Mouse (Mus musculus) ES-Bruce4 (cell line): ENCODE measurements around the gene Akain1. TPM values are rescaled to one million over a fixed set of nuclear protein-coding genes. Genes with fewer than 3 reads are reported as not detected.
A peak's percentile ranks its signal among the peaks of the same experiment; 100 is the strongest.

ENCODE experiments used
- H3K27ac ChIP-seq: 2 replicates; pipeline ENCODE4 v1.5.1; 2012; ENCODE audit warnings: low read length, inconsistent platforms; ENCODE audit not compliant: insufficient read depth
- H3K27me3 ChIP-seq: 2 replicates; pipeline ENCODE4 v1.6.1; 2012; ENCODE audit warnings: mild to moderate bottlenecking, low read length, inconsistent platforms; ENCODE audit not compliant: control insufficient read depth, poor library complexity, insufficient read depth, severe bottlenecking
- H3K36me3 ChIP-seq: 2 replicates; pipeline ENCODE4 v1.6.1; 2012; ENCODE audit warnings: inconsistent platforms, mild to moderate bottlenecking, low read length, moderate library complexity; ENCODE audit not compliant: control insufficient read depth, poor library complexity, insufficient read depth, severe bottlenecking
- H3K4me1 ChIP-seq: one replicate; pipeline ENCODE4 v1.8.1; 2011; ENCODE audit warnings: low read length; ENCODE audit not compliant: control insufficient read depth, insufficient read depth
- H3K4me3 ChIP-seq: 2 replicates; pipeline ENCODE4 v1.5.1; 2011; ENCODE audit warnings: low read depth, mild to moderate bottlenecking, low read length
- H3K9ac ChIP-seq: 2 replicates; pipeline ENCODE4 v1.6.1; 2012; ENCODE audit warnings: low read depth, mild to moderate bottlenecking, inconsistent platforms; ENCODE audit not compliant: poor library complexity, severe bottlenecking
- H3K9me3 ChIP-seq: replicated peaks from 2 replicates; pipeline ENCODE4 v1.6.1; 2012; ENCODE audit warnings: mild to moderate bottlenecking, low read length, inconsistent platforms; ENCODE audit not compliant: control insufficient read depth, poor library complexity, insufficient read depth, severe bottlenecking
- CTCF ChIP-seq: IDR thresholded peaks from one replicate; pipeline ENCODE4 v1.8.1; 2011; ENCODE audit warnings: low read depth, low read length
- EP300 ChIP-seq: IDR thresholded peaks from 2 replicates; pipeline ENCODE4 v1.6.1; 2011; ENCODE audit warnings: low read depth, low read length; ENCODE audit not compliant: insufficient read depth
- POLR2A ChIP-seq: IDR thresholded peaks from one replicate; pipeline ENCODE4 v1.8.1; 2011; ENCODE audit warnings: low read length; ENCODE audit not compliant: insufficient read depth
- polyA plus RNA-seq: library from polyadenylated mRNA; stranded (reverse); fragments of >200 nt; gene quantifications from 2 replicates; pipeline ENCODE4 v1.2.4, GENCODE M21; 2011; ENCODE audit warnings: low read depth; ENCODE audit not compliant: missing spikeins, insufficient read depth, insufficient read length

Akain1 gene
- polyA plus RNA-seq, 1 experiment, result not detected

GRCm38 (mm10) chr17:69439571-69440480 is 700 bp downstream of the Akain1 start:
- H3K27ac ChIP-seq, result no peak overlapping the region
- H3K4me3 ChIP-seq, result peak overlapping the region; percentile 78
- H3K9me3 ChIP-seq, result no peaks in the 10 kb centered on the region
- no peaks in the 10 kb centered on the region for H3K36me3 ChIP-seq
- no peaks in the 10 kb centered on the region for H3K4me1 ChIP-seq
- H3K27me3 ChIP-seq, result 0 out of 2 replicates have a peak, but pooled peaks cover 2% of the 10 kb centered on the region
- TF ChIP-seq EP300, result no peak
- TF ChIP-seq POLR2A, result no peak
- TF ChIP-seq CTCF, result no peak
- peak overlapping the region; percentile 34 for H3K9ac ChIP-seq

- H3K27ac ChIP-seq, result no peak overlapping the region
- no peaks in the 10 kb centered on the region for H3K4me1 ChIP-seq
- H3K4me3 ChIP-seq, result no peak overlapping the region
- no peak for TF ChIP-seq EP300
- no peak for TF ChIP-seq CTCF
- no peak for TF ChIP-seq POLR2A
- H3K27me3 ChIP-seq, result 0 out of 2 replicates have a peak, but pooled peaks cover 2% of the 10 kb centered on the region
- H3K9me3 ChIP-seq, result no peaks in the 10 kb centered on the region
- H3K36me3 ChIP-seq, result no peaks in the 10 kb centered on the region
- H3K9ac ChIP-seq, result no peak overlapping the region
Observed at GRCm38 (mm10) chr17:69441041-69441440, 1.9 kb downstream of the Akain1 start.

GRCm38 (mm10) chr17:69448679-69449078 is 9.6 kb downstream of the Akain1 start:
- TF ChIP-seq POLR2A (no peak), CTCF (no peak), EP300 (no peak)
- no peaks in the 10 kb centered on the region; the same call in 1 of the 2 replicates for H3K27me3 ChIP-seq
- no peaks in the 10 kb centered on the region for H3K4me1 ChIP-seq
- H3K4me3 ChIP-seq, result no peak overlapping the region
- no peaks in the 10 kb centered on the region for H3K36me3 ChIP-seq
- H3K27ac ChIP-seq, result no peak overlapping the region
- no peaks in the 10 kb centered on the region for H3K9me3 ChIP-seq
- H3K9ac ChIP-seq, result no peak overlapping the region

DNA sequence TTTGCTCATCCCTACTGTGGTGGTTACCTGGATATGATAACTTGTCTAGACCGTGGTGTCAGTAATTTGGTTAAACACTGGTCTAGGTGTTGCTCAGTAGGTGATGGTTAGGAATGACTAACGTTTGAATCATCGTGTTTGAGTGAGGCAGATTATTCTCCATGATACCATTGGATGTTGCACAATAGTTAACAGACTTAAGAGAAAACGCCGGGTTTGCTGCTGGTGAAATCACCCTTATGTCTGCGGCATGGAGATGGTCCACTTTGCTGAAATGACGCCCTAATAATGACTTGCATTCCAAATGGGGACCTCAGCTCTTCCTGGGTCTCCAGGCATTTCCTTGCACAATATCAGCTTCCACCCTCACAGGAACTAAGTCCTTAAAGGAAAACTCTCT is 22.6 kb downstream of the Akain1 start:
- Histone ChIP-seq H3K4me3 (no peak overlapping the region), H3K9me3 (no peaks in the 10 kb centered on the region), H3K27ac (no peak overlapping the region), H3K9ac (no peak overlapping the region), H3K36me3 (no peaks in the 10 kb centered on the region), H3K27me3 (no peaks in the 10 kb centered on the region), H3K4me1 (no peaks in the 10 kb centered on the region)
- no peak for TF ChIP-seq POLR2A
- no peak for TF ChIP-seq EP300
- TF ChIP-seq CTCF, result no peak

DNA sequence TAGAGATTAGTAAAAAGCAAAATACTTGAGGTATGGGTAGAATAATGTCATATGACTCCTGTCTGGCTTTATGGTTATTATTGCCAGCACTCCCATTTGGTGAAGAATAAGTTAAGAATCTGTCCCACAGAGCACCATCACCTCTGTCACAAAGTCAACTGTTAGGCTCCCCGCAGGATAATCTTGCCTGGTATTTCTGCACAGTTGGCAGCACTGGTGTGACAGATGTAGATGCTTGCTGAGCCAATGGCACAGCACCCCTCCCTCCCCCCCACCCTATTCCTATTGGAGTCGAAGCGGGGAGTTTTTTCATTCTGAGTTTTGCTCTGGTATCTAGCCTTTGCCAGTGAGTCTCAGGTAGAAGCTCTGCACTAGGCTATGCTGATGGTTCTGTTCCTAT is 23.9 kb downstream of the Akain1 start:
- H3K4me3 ChIP-seq, result no peak overlapping the region
- H3K27me3 ChIP-seq, result no peaks in the 10 kb centered on the region
- no peaks in the 10 kb centered on the region for H3K9me3 ChIP-seq
- H3K9ac ChIP-seq, result no peak overlapping the region
- H3K36me3 ChIP-seq, result no peaks in the 10 kb centered on the region
- H3K27ac ChIP-seq, result no peak overlapping the region
- no peaks in the 10 kb centered on the region for H3K4me1 ChIP-seq
- TF ChIP-seq EP300 (no peak), CTCF (no peak), POLR2A (no peak)

- Histone ChIP-seq H3K4me1 (no peaks in the 10 kb centered on the region), H3K27me3 (no peaks in the 10 kb centered on the region), H3K4me3 (no peak overlapping the region), H3K9me3 (no peaks in the 10 kb centered on the region), H3K9ac (no peak overlapping the region), H3K36me3 (no peaks in the 10 kb centered on the region), H3K27ac (no peak overlapping the region)
- TF ChIP-seq CTCF, result no peak
- TF ChIP-seq POLR2A, result no peak
- no peak for TF ChIP-seq EP300
Observed at GRCm38 (mm10) chr17:69471171-69471570, 32.0 kb downstream of the Akain1 start.
